Mouse (Mus musculus): ENCODE results near the gene Mpped2. TPM values are rescaled to one million over a fixed set of nuclear protein-coding genes. Genes with fewer than 3 reads are reported as not detected.

The Mpped2 gene
- polyA plus RNA-seq, 1 experiment from 2014 or later = 1.8 TPM

DNA sequence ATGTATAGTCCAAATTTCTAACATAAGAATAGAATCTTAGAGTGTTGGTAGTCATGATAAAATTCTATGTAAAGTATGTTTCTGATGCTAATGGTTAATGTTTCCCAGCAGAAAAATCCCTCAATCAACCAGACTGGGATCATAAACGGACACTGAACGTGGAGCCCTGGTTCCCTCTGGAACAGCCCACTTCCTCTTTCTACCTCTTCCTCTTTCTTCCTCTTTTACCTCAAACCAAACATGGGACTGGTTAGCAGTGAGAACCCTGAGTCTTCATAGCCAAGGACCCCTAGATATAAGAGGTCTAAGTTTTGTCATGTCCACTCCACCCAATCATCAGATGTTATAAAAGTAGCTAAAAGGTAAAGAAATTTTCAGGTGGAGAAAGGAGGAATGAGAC, 132.4 kb downstream of the Mpped2 start:
- Histone ChIP-seq H3K4me1 (ENCODE audit: control insufficient read depth, low read depth, low read length) (no peaks in the 10 kb centered on the region; the same call in 1 of the 2 replicates), H3K9ac (ENCODE audit: low read depth, low read length) (no peak overlapping the region), H3K36me3 (ENCODE audit: control insufficient read depth, insufficient read depth) (no peaks in the 10 kb centered on the region), H3K27ac (ENCODE audit: low read length) (no peak overlapping the region), H3K4me2 (ENCODE audit: low read depth, low read length) (no peak overlapping the region), H3K9me3 (replicated peaks; ENCODE audit: control insufficient read depth, low read length) (no peaks in the 10 kb centered on the region), H3K27me3 (ENCODE audit: control insufficient read depth, insufficient read depth, low read depth, low read length) (no peaks in the 10 kb centered on the region), H3K4me3 (ENCODE audit: low read depth, low read length) (no peak overlapping the region)
- ATAC-seq (ENCODE audit: low read depth) = no peak
- WGBS (ENCODE audit: insufficient replicate concordance) = 7% methylated on average over 2 of the region's 2 CpGs

DNA sequence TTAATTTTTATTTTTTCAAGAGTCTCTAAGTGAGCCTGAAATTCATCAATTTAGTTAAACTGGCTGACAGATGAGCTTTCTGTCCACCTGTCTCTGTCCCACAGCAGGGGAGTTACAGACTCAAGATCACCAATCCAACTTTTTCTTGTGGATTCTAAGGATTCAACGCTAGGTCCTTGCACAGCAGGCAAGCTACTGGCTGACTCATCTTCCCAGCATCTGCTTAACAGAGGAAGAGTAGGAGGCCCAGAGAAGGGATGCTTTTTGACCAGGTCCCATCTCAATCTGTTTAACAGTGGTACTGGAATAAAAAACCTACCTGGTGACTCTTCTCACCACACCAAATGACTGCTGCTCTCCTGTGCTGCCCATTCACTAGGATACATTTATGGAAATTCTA, 133.0 kb downstream of the Mpped2 start:
- ATAC-seq (ENCODE audit: low read depth) = no peak
- 63% methylated on average over 1 of the region's 1 CpGs for WGBS (ENCODE audit: insufficient replicate concordance)
- H3K4me3 ChIP-seq (ENCODE audit: low read depth, low read length) = no peak overlapping the region
- H3K27ac ChIP-seq (ENCODE audit: low read length) = no peak overlapping the region
- H3K4me1 ChIP-seq (ENCODE audit: control insufficient read depth, low read depth, low read length) = no peaks in the 10 kb centered on the region; the same call in 1 of the 2 replicates
- H3K36me3 ChIP-seq (ENCODE audit: control insufficient read depth, insufficient read depth) = no peaks in the 10 kb centered on the region
- no peaks in the 10 kb centered on the region for H3K9me3 ChIP-seq (replicated peaks; ENCODE audit: control insufficient read depth, low read length)
- no peak overlapping the region for H3K4me2 ChIP-seq (ENCODE audit: low read depth, low read length)
- no peaks in the 10 kb centered on the region for H3K27me3 ChIP-seq (ENCODE audit: control insufficient read depth, insufficient read depth, low read depth, low read length)
- H3K9ac ChIP-seq (ENCODE audit: low read depth, low read length) = no peak overlapping the region

DNA sequence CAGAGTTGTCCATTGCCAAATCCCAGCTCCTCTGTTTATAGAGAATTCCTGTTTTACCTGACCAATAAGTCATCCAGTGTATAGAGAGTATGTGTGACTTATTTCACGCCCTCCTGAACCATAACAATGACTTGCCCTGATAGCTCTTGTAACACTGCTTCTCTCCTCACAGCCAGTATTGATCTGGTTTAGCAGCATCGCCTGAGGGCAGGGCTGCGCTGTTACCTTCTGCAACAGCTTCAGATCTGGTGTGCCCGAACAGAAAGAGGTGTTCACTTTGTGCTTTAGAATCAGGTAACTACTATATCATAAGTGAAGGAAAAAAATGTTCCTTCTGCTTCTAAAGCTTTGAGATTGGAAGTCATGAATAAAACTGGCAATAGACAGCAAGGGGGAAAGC, 133.7 kb downstream of the Mpped2 start:
- no peaks in the 10 kb centered on the region for H3K36me3 ChIP-seq (ENCODE audit: control insufficient read depth, insufficient read depth)
- H3K9ac ChIP-seq (ENCODE audit: low read depth, low read length) = no peak overlapping the region
- no peak overlapping the region for H3K27ac ChIP-seq (ENCODE audit: low read length)
- no peak overlapping the region for H3K4me2 ChIP-seq (ENCODE audit: low read depth, low read length)
- H3K4me3 ChIP-seq (ENCODE audit: low read depth, low read length) = no peak overlapping the region
- no peaks in the 10 kb centered on the region for H3K27me3 ChIP-seq (ENCODE audit: control insufficient read depth, insufficient read depth, low read depth, low read length)
- no peaks in the 10 kb centered on the region; the same call in 1 of the 2 replicates for H3K4me1 ChIP-seq (ENCODE audit: control insufficient read depth, low read depth, low read length)
- WGBS (ENCODE audit: insufficient replicate concordance) = 62% methylated on average over 4 of the region's 4 CpGs
- H3K9me3 ChIP-seq (replicated peaks; ENCODE audit: control insufficient read depth, low read length) = no peaks in the 10 kb centered on the region
- ATAC-seq (ENCODE audit: low read depth) = no peak

DNA sequence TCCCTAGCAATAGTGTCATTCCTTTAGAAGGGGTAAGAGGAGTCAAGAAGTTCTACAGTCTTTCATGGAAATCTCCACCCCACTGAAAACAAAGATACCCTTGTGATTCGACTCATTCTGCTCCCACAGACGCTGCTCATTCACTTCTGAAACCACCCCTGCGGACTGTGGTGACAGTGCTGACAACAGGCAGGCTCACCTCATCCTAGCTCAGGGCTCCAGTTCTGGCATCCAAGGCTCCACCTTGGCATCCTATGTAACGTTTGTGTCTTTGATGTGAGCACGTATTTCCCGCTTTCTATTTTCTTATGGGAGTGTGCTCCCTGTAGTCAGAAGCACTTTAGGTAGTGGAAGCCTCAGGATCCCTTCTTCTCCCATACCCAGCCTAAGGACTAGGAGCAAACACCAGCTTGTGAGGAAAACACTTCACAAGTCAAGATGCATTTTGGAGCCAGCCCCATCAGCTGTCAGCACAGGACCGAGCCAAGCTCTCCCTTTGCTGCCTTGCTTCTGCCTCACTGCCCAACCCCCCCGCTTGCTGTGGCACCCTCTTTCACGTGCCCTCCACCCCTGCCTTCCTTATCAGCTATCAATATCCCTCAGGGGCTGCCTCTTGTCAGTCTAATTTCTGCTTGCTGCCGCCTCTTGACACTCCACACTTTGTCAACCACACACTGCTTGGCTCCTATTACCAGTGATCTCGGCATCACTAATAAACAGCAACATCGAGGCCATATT, 135.7 kb downstream of the Mpped2 start:
- Histone ChIP-seq H3K27me3 (ENCODE audit: control insufficient read depth, insufficient read depth, low read depth, low read length) (no peaks in the 10 kb centered on the region), H3K4me1 (ENCODE audit: control insufficient read depth, low read depth, low read length) (no peaks in the 10 kb centered on the region), H3K9me3 (replicated peaks; ENCODE audit: control insufficient read depth, low read length) (no peaks in the 10 kb centered on the region), H3K4me2 (ENCODE audit: low read depth, low read length) (no peak overlapping the region), H3K27ac (ENCODE audit: low read length) (no peak overlapping the region), H3K4me3 (ENCODE audit: low read depth, low read length) (no peak overlapping the region), H3K9ac (ENCODE audit: low read depth, low read length) (no peak overlapping the region), H3K36me3 (ENCODE audit: control insufficient read depth, insufficient read depth) (no peaks in the 10 kb centered on the region)
- WGBS (ENCODE audit: insufficient replicate concordance) = 54% methylated on average over 12 of the region's 12 CpGs
- ATAC-seq (ENCODE audit: low read depth) = no peak

DNA sequence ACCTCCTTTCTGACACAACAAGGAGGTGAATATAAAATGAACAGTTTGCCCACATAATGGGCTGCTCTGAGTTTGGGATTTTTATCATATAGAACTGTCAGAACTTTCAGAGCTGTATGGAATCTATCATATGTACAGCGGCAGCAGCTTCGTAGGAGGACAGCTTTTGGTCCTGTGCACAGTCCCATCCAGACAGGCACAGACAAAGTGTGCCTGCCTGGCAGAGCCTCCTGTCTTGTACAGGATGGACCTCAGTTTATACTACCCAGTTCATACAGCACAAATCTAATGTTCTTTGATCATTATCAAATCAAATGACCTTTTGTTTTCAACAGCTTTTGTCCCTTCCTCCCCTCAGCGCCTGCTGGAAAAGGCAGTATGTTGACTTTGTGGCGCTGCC, 136.4 kb downstream of the Mpped2 start:
- WGBS (ENCODE audit: insufficient replicate concordance) = 80% methylated on average over 4 of the region's 4 CpGs
- H3K4me1 ChIP-seq (ENCODE audit: control insufficient read depth, low read depth, low read length) = no peaks in the 10 kb centered on the region
- H3K27ac ChIP-seq (ENCODE audit: low read length) = no peak overlapping the region
- no peaks in the 10 kb centered on the region for H3K9me3 ChIP-seq (replicated peaks; ENCODE audit: control insufficient read depth, low read length)
- ATAC-seq (ENCODE audit: low read depth) = no peak
- H3K4me2 ChIP-seq (ENCODE audit: low read depth, low read length) = no peak overlapping the region
- no peaks in the 10 kb centered on the region for H3K27me3 ChIP-seq (ENCODE audit: control insufficient read depth, insufficient read depth, low read depth, low read length)
- no peak overlapping the region for H3K4me3 ChIP-seq (ENCODE audit: low read depth, low read length)
- no peaks in the 10 kb centered on the region for H3K36me3 ChIP-seq (ENCODE audit: control insufficient read depth, insufficient read depth)
- no peak overlapping the region for H3K9ac ChIP-seq (ENCODE audit: low read depth, low read length)

DNA sequence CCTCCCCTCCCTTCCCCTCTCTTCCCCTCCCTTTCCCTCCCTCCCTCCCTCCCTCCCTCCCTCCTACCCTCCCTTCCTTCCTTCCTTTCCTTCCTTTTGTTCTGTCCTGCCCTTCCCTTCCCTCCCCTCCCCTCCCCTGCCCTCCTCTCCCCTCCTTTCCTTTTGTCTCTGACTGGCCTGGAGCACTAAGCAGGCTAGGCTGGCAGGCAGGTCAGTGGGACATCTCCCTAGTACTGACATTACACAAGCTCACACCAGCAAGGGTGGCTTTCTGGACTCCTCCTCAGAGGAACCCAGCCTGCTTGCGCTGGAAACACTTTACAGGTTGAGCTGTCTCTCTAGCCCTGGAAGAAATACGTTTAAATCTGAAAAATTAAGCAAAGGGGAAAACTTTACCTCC, 139.5 kb downstream of the Mpped2 start:
- Histone ChIP-seq H3K9me3 (replicated peaks; ENCODE audit: control insufficient read depth, low read length) (no peaks in the 10 kb centered on the region), H3K4me1 (ENCODE audit: control insufficient read depth, low read depth, low read length) (no peaks in the 10 kb centered on the region), H3K4me2 (ENCODE audit: low read depth, low read length) (no peak overlapping the region), H3K27me3 (ENCODE audit: control insufficient read depth, insufficient read depth, low read depth, low read length) (no peaks in the 10 kb centered on the region), H3K36me3 (ENCODE audit: control insufficient read depth, insufficient read depth) (no peaks in the 10 kb centered on the region), H3K4me3 (ENCODE audit: low read depth, low read length) (no peak overlapping the region), H3K27ac (ENCODE audit: low read length) (no peak overlapping the region), H3K9ac (ENCODE audit: low read depth, low read length) (no peak overlapping the region)
- 60% methylated on average over 2 of the region's 2 CpGs for WGBS (ENCODE audit: insufficient replicate concordance)
- no peak for ATAC-seq (ENCODE audit: low read depth)

DNA sequence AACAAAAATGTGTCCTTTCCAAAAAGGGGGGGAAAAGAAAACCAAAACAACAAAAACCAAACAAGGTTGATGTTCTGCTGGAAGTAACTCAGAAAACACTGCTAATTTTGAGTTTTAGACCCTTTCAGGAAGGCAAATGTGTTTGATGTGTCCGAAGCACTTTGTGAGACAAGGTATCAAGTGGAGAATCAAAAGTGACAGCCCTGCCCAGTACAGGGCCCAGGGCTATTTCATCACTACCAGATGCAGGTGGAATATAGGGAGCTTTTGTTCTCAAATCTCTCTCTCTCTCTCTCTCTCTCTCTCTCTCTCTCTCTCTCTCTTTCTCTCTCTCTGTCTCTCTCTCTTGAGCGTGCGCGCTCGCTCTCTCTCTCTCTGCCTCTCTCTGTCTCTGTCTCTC, 140.1 kb downstream of the Mpped2 start:
- no peak overlapping the region for H3K9ac ChIP-seq (ENCODE audit: low read depth, low read length)
- no peak for ATAC-seq (ENCODE audit: low read depth)
- no peak overlapping the region for H3K27ac ChIP-seq (ENCODE audit: low read length)
- WGBS (ENCODE audit: insufficient replicate concordance) = 78% methylated on average over 5 of the region's 5 CpGs
- H3K4me2 ChIP-seq (ENCODE audit: low read depth, low read length) = no peak overlapping the region
- H3K4me3 ChIP-seq (ENCODE audit: low read depth, low read length) = no peak overlapping the region
- H3K36me3 ChIP-seq (ENCODE audit: control insufficient read depth, insufficient read depth) = no peaks in the 10 kb centered on the region
- H3K4me1 ChIP-seq (ENCODE audit: control insufficient read depth, low read depth, low read length) = no peaks in the 10 kb centered on the region
- H3K9me3 ChIP-seq (replicated peaks; ENCODE audit: control insufficient read depth, low read length) = no peaks in the 10 kb centered on the region
- H3K27me3 ChIP-seq (ENCODE audit: control insufficient read depth, insufficient read depth, low read depth, low read length) = no peaks in the 10 kb centered on the region

DNA sequence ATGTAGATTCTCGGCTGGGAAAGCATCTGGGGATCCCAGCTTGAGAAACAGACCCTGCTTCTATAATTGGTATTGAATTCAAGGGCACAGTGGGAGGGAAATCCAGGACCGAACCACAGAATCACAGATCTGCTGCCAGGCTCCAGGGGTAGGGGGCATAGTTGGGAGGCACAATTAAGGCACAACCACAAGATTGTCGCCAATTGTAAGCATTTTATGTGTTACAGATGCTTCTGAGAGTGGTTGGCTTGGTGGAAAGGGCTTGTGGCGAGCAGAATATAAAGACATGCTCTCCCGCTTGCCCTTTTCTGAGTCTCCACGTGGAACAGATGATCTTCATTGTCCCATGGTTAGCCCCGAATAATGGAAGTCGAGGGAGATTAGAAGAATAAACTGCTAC, 142.3 kb downstream of the Mpped2 start:
- H3K27ac ChIP-seq (ENCODE audit: low read length) = no peak overlapping the region
- no peaks in the 10 kb centered on the region for H3K9me3 ChIP-seq (replicated peaks; ENCODE audit: control insufficient read depth, low read length)
- H3K36me3 ChIP-seq (ENCODE audit: control insufficient read depth, insufficient read depth) = no peaks in the 10 kb centered on the region
- H3K4me3 ChIP-seq (ENCODE audit: low read depth, low read length) = no peak overlapping the region
- ATAC-seq (ENCODE audit: low read depth) = no peak
- H3K4me2 ChIP-seq (ENCODE audit: low read depth, low read length) = no peak overlapping the region
- no peaks in the 10 kb centered on the region for H3K27me3 ChIP-seq (ENCODE audit: control insufficient read depth, insufficient read depth, low read depth, low read length)
- H3K9ac ChIP-seq (ENCODE audit: low read depth, low read length) = no peak overlapping the region
- WGBS (ENCODE audit: insufficient replicate concordance) = 54% methylated on average over 8 of the region's 8 CpGs
- no peaks in the 10 kb centered on the region for H3K4me1 ChIP-seq (ENCODE audit: control insufficient read depth, low read depth, low read length)

DNA sequence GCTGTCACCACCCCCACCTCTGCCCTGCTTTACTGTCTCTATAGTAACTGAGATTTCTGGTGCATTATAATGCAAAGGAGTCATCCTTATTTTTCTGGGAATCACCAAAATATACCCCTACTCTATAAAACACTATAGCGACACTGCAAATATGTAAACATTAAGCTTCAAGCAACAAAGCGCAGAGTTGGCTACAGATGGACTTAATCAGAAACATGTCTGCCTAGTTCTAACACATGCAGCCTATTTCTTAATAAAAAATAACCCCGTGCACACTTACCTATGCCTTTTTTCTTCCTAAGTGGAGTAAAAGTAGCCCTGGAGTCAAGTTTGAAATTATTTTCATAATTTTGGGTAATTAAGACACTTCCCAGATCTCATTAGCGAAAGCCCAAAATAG, 144.2 kb downstream of the Mpped2 start:
- no peak overlapping the region for H3K27ac ChIP-seq (ENCODE audit: low read length)
- H3K4me3 ChIP-seq (ENCODE audit: low read depth, low read length) = no peak overlapping the region
- H3K27me3 ChIP-seq (ENCODE audit: control insufficient read depth, insufficient read depth, low read depth, low read length) = no peaks in the 10 kb centered on the region
- H3K4me2 ChIP-seq (ENCODE audit: low read depth, low read length) = no peak overlapping the region
- 77% methylated on average over 4 of the region's 4 CpGs for WGBS (ENCODE audit: insufficient replicate concordance)
- ATAC-seq (ENCODE audit: low read depth) = no peak
- no peaks in the 10 kb centered on the region for H3K36me3 ChIP-seq (ENCODE audit: control insufficient read depth, insufficient read depth)
- no peak overlapping the region for H3K9ac ChIP-seq (ENCODE audit: low read depth, low read length)
- H3K9me3 ChIP-seq (replicated peaks; ENCODE audit: control insufficient read depth, low read length) = no peaks in the 10 kb centered on the region
- H3K4me1 ChIP-seq (ENCODE audit: control insufficient read depth, low read depth, low read length) = no peaks in the 10 kb centered on the region

Measured in liver, embryonic 16.5 days (tissue).